Comparison of ENCODE assay signal across 27 mouse cellular contexts in genomic region chr11:22867691-22868090, GRCm38 (mm10).
"Had no signal": no experiment of that assay in that cellular context is flagged by ENCODE, and none has a peak within 500 bp of the region (broad histone marks: within the 10 kb centered on the region; RNA-seq: fewer than 3 reads in every experiment).

No protein-coding gene starts in this region.

- H3K27ac ChIP-seq: embryonic facial prominence, embryonic 10.5 days; embryonic facial prominence, embryonic 12.5 days; embryonic facial prominence, embryonic 13.5 days; embryonic facial prominence, embryonic 15.5 days; forebrain, embryonic 10.5 days; forebrain, embryonic 12.5 days; forebrain, embryonic 13.5 days; forebrain, embryonic 15.5 days; gastrocnemius, adult 2 months; heart, adult 2 months had no signal

- H3K36me3 ChIP-seq: embryonic facial prominence, embryonic 10.5 days; embryonic facial prominence, embryonic 12.5 days; embryonic facial prominence, embryonic 13.5 days; embryonic facial prominence, embryonic 15.5 days; forebrain, embryonic 10.5 days; forebrain, embryonic 12.5 days; forebrain, embryonic 15.5 days had no signal

- H3K4me1 ChIP-seq: embryonic facial prominence, embryonic 12.5 days; embryonic facial prominence, embryonic 13.5 days; embryonic facial prominence, embryonic 15.5 days had no signal

- H3K4me2 ChIP-seq: embryonic facial prominence, embryonic 12.5 days; embryonic facial prominence, embryonic 13.5 days; embryonic facial prominence, embryonic 15.5 days; forebrain, embryonic 12.5 days; forebrain, embryonic 13.5 days; forebrain, embryonic 15.5 days had no signal

- H3K4me3 ChIP-seq: embryonic facial prominence, embryonic 10.5 days; embryonic facial prominence, embryonic 12.5 days; embryonic facial prominence, embryonic 13.5 days; embryonic facial prominence, embryonic 15.5 days; erythroblast, embryonic 14.5 days; forebrain, embryonic 10.5 days; forebrain, embryonic 12.5 days; forebrain, embryonic 13.5 days; forebrain, embryonic 15.5 days; gastrocnemius, adult 2 months; heart, adult 2 months had no signal

- DNase-seq: cerebellum, adult 9-10 months; cerebellum, adult 9-11 months; cerebellum, postnatal 10 days; cerebellum, postnatal 14 days; cerebellum, postnatal 25 days; cerebellum, postnatal 36 days; embryo, embryonic 11 days; forebrain, postnatal 0 days; gastrocnemius, adult 2 months; gastrocnemius, postnatal 10 days; gastrocnemius, postnatal 14 days; gastrocnemius, postnatal 25 days; gastrocnemius, postnatal 36 days; heart, adult 11 months; heart, adult 18-20 months had no signal

- H3K9me3 ChIP-seq: embryonic facial prominence, embryonic 10.5 days; embryonic facial prominence, embryonic 12.5 days; embryonic facial prominence, embryonic 13.5 days; embryonic facial prominence, embryonic 15.5 days; forebrain, embryonic 10.5 days; forebrain, embryonic 12.5 days; forebrain, embryonic 13.5 days; forebrain, embryonic 15.5 days had no signal

- H3K27me3 ChIP-seq: forebrain, embryonic 15.5 days had no signal

- ATAC-seq: forebrain, embryonic 13.5 days; forebrain, embryonic 14.5 days; forebrain, embryonic 15.5 days; forebrain, embryonic 16.5 days; forebrain, postnatal 0 days had no signal

- H3K9ac ChIP-seq: embryonic facial prominence, embryonic 12.5 days; embryonic facial prominence, embryonic 13.5 days; embryonic facial prominence, embryonic 15.5 days; forebrain, embryonic 12.5 days; forebrain, embryonic 13.5 days; forebrain, embryonic 15.5 days; forebrain, postnatal 0 days had no signal
